Mouse (Mus musculus) adrenal gland, postnatal 25 days (tissue): Measurements from ENCODE around the gene Myrf. TPM values are rescaled to one million over a fixed set of nuclear protein-coding genes. Genes with fewer than 3 reads are reported as not detected.

Experiments
- DNase-seq: peaks from one replicate; pipeline ENCODE4 v3.0.0; 2021; ENCODE audit warnings: mixed read lengths
- long read RNA-seq: library from polyadenylated mRNA; stranded (forward); transcript quantifications from one replicate; pipeline ENCODE4 v2.0.0, GENCODE M21; 2021
- total RNA-seq: library from RNA; stranded (reverse); gene quantifications from 2 replicates; pipeline ENCODE4 v1.2.3, GENCODE M21; 2021

Myrf gene
- total RNA-seq, result 0.67 and 1.4 TPM in 2 replicates
- long read RNA-seq, partial matches to known transcripts, result 1 of 2 reads
- long read RNA-seq, other reads (novel, unspliced or antisense), result 1 of 2 reads

DNA sequence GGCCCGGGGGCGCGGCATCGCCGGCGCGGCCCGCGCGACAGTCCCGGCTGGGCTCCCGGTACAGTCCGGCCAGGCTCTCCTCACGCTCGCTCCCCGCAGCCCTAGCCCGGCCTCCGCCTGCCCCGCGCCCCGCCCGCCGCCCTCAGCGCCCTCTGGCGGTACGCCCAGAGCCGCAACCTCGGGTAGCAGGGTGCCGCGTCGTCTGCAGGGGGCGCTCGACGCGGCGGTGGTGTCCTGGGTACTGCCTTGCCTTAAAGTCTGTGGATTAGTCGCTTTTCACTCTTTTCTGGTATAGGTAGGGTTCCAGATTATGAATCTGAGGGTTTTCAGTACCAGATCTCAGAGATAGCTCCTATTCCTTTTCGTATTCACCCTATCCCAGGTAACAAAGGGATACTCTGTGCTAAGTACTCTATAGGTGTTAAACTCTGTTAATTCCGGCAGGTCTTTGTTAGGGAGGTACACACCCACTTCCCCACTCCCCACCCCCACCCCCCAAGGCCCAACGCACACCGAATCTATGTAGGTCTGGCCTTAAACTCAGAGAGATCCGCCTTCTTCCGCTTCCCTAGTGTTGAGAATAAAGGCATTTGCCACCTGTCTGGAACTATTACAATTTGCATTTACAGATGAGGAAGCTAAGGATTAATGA lies at the start of gene Myrf:
Gene Myrf (minus strand): TSS at position 95 of the 652 bp plus-strand sequence.
- peak; percentile 87 for DNase-seq

DNA sequence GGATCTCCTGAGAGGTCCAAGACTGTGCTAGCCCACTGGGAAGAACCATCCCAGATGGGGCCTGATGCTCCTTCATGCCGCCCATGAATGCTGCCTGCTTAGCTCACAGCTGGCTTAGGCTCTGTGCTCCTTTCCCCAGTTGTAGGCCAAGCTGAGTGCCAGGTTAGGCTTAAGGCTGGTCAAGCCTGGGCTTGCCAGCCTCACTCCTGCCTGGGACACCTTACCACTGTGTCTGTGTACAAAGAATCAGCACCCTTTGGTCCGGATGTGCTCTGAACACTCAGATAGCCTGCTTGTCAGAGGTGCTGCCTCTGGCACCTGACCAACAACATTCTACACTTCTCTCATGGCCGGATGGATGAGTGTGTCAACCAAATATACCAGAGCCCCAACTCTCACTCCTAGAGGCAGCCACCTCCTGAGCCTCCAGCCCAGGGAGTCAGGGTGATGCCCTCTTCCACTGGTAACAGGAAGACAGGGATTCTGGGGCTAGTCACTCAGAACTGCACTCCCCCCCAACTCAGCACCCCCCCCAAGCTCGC lies 49.1 kb upstream of the Myrf start:
- no peak for DNase-seq

DNA sequence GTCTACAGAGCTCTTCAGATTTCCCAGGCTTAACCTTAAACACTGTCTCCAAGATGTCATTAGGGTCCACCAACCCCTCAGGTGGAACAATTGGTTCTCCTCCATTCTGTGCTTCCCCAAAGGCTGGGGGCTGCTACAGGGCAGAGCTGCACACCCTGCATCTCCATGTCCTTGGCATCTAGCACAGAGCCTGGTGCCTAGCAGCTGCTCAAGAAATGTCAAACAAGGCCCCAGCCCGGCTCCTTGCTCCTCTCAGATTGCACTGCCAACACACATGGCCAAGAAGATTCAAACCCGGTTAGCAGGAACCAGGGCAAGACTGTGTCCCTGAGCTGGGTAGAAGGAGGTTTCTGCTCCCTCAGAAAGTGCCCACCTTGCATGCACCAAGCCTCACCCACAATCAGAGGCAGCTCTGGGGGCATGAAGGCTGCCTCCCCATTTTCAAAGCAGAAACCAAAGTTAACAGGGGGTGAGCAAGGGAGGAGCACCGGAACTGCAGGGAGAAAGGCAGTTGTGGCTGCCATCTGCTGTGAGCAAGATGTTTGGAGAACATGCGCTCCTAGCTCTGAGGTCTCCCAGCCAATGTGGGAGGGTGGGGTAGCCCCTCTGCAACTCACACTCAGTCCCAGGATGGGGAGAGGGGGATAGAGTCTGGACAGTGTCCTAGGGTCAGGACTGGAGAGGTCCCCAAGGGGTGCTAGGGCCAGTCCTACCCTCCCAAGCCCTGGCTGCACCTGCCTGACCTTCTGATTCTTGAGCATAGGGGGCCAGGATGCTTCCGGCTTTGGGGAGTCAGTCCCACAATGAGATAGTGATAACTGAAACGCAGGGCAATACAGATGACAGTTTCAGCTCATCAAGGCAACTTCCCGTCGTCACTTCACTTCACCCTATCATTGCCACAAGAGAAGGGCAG lies 47.8 kb upstream of the Myrf start:
- no peak for DNase-seq

DNA sequence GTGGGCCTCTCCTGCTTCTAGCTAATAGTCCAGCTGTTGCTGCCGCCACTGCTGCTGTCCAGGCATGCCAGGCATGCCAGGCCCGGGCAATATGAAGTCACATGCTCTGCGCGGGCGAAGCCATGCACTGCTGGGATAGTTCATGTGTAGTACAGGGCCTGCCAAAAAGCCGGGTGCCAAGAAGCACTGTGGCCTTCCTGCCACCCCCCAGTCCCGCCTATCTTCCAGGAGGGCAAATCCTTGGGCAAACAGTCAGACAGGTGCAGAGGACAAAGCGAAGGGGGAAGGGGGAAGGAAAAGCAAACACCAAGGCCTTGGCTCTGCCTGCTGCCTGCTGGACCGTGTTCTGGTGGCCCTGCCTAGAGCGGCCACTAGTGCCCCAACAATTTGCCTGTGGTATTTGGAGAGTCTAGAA lies 45.9 kb upstream of the Myrf start:
- no peak for DNase-seq

DNA sequence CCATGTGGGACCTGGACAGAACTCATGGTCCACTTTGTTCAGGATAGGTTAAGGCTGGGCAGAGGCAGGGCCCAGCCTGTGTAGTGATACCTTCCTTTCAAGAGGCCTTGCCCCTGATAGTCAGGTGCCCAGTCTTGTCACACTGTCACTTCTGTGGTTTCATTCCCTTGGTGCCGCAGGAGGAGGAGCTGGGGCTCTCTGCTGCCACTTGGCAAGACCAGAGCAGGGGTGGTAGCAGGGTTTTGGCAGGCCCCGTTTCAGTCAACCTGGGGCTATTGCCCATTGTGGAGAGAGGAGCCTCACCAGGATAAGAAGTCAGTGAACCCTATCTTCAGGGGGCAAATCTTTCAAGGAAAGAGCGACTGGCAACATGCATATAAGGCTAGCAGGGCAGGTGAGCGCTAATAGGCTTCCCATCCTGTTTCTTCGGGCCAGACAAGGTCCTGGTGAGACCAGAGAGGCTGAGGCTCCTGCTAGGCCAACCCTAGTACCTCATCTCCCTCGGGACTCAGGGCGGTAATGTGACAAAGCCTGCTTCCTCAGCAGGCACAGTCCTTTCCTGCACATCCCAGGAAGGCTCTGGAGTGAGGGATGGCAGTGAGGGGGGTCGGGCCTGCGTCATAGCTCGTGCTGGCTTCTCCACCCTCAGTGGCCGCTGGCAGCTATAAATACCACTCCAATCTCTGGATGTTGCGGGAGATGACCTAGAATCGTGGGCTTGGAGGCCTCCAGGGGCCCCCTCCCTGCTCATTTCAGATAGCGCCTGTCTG lies 40.4 kb upstream of the Myrf start:
- no peak for DNase-seq

DNA sequence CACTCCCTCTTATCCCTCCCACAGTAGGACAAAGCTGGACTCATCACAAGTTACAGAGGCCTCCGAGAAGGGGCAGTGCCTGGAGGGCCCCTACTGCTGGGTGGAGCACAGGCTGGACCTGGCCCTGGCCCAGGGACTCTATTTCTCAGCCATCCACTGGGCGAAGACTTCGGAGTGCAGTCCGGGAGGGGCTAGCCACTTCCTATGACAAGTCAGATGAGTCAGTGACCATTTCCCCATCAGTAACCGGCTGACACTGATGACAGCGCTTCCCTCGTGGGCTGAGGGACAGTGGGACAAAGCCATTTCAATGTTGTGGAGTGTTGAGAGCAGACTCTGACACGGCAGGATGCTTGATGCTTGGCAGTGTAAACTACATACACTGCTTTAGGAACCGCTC lies 39.1 kb upstream of the Myrf start:
- no peak for DNase-seq

DNA sequence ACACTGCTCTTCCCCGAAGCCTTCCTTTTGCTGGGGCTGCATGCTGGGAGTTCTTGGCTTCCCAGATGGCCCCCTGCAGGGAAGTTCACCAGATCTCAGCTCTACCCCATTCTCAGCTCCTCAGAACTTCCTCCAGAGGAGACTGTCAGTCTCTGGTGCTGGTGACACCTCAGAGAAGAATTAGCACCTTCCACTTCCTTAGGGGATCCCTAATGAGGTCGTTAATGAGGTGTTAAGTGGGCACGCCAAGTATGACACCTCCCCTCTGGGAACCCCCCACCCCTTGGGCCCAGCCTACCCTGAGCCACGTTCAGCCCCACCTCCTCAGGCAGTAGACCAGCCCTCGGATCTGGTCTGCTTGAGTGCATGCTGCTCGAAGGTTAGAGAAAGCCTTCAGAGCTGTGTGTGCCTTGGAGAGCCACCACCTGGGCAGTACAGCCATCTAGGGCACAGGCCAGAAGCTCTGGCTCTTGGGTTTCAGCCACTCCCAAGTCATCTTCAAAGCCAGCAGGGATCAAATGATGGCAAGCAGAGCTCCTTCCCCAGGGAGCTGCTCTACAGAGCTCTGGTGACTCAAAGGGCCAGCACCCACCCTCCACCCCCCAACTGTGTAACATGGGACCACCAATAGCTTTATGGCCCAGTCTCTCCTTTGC lies 38.2 kb upstream of the Myrf start:
- no peak for DNase-seq

DNA sequence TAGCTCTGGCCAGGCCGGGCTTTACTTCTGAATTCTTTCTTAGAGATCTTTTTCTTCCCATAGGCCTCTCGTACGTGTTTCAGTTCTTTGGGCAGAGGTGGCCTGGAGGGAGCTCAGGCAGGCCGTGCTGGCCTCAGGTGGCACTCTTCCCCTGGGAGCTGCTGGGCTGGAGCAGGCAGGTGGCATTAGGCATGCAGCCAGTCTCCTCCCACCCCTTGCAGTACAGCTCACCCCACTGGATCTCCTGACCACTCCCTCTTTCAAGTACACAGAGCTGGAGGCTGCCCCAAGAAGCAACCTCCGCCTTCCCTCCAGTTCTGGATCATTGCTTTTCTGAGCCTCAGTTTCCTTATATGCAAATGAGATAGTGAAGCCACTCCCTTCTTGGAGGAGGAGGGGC lies 37.2 kb upstream of the Myrf start:
- DNase-seq, result peak; percentile 28

DNA sequence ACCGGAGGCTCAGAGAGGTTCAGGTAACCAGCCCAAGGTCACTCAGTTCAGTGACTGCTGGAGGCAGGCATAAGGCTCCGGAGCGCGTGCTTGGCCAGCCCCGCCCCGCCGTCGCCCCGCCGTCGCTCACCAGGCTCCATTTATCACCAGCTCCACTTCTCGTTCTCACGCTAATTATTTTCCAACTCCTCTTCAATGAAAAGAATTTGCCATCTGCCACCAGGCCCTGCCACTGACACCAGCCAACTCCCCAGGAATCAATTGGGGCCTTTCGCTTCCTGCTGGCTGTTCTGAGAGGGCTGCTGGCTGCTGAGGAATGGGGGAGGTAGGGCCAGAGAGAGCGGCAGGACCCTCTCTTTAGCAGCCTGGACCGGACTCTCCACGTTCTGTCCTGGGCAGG lies 36.8 kb upstream of the Myrf start:
- no peak for DNase-seq

DNA sequence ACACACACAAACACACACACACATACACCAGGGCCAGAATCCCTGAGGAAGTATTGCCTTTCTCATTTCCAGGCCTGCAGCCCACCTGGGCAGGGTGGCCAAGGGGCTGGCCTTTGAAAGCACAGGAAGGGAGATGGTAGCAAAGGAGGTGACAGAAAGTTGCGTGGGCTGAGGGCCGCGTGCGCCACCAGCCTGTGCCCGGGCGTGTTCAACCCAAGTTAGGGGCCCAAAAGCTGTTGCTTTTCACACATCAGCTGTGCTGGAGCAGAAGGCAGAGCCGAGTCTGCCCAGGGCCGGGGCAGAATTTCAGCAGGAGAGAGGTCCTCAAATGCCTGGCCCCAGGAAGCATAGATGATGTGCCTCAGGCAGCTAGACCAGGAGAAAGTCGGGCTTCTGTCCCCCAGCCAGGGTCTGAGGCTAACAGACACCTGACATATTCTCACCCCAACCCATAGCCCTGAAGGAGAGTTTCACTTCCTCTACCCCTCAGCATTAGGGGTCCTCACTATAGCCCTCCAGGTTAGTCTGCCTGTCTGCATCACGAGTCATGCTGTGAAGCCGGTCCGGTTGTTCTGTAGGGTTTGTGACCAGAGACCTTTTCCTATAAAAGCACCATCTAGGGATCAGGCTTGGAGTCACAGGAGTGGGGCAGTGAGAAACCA lies 36.1 kb upstream of the Myrf start:
- DNase-seq, result no peak

DNA sequence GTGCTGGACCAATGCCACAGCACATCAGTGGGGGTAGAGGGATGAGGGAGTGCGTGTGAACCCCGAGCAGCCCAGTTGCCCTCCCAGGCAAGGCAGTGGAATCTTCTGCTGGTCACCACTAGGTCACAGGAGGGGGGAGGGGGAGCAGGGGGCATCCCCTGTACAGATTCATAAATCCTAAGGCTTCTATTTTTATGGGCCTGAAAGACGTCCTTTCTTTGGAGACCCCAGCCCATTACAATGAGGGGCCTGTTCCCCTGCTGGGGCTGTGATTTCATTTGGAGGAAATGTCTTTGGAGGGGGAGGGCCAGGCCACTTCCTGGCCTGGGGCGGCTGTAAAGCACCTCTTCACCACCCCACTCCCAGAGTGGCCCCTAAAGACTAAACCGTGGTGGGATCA lies 33.5 kb upstream of the Myrf start:
- DNase-seq, result no peak

DNA sequence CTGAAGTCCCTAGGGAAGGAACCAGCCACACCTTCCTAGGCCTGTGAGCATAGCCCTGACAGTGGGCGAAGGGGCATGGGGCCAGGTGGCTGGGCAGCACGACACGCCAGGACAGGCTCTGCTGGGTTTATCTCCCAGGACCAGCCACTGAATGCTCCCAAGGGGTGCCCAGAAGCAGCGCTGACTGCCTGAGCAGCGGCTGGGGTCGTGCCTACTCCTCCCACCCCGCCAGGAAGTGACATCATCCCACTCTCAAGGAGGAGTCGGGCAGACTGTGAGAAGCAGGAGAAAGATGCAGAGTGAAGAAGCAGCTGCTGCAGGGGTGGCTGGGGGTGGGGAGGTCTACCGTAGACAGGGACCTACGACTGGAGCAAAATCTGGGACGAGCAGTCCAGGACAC lies 32.2 kb upstream of the Myrf start:
- no peak for DNase-seq

DNA sequence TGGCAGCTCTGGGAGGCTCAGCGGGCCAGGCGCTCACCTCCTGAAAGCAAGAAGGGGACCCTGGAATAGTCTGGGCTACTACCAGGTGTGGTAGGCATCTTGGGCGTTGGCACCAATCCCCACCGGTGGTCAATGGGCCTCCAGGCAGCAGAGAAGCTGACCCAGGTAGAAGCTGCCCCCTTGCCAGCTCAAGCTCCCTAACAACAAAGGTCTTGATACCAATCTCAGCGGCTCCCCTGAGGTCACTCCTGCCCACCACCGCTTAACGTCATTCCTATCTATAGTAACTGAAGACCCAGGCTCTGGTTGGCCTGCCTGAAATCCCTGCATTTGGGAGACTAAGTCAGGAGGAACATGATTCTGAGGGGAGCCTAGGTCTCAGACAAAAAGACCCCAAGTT lies 31.0 kb upstream of the Myrf start:
- no peak for DNase-seq

DNA sequence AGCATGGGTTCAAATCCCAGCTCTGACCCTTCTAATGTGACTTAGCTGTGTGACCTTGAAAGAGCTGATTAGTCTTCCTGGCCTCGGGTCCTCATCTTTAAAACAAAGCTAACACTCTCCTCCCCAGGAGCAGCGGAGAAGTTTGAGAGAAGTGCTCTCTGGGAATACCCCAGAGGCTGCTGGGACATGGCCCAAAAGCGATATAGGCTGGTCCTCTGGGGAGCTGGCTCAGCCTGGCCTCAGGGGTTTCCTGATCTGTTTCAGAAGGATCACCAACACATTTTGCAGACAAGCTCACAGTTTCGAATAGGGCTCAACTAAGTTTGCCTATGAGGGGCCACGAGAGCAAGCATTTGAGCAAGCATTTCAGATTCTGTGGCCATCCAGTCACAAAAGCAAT lies 29.8 kb upstream of the Myrf start:
- no peak for DNase-seq

DNA sequence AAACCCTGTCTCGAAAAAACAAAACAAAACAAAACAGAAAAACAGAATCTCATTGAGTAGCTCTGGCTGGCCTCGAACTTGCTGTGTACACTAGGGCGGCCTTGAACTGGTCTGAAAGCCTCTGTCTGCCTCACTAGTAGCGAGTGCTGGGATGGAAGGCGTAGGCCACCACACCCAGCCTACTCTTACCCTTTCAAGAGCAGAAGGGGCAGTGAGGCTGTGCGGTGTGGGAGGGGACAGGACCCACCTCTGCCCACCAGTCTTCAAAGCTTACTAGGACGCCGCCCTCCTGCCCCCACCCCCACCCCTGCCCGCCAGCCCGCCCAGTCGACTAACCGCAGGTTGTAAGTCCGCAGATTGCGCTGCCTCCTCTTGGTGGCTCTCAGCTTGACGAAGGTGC lies 28.3 kb upstream of the Myrf start:
- no peak for DNase-seq

DNA sequence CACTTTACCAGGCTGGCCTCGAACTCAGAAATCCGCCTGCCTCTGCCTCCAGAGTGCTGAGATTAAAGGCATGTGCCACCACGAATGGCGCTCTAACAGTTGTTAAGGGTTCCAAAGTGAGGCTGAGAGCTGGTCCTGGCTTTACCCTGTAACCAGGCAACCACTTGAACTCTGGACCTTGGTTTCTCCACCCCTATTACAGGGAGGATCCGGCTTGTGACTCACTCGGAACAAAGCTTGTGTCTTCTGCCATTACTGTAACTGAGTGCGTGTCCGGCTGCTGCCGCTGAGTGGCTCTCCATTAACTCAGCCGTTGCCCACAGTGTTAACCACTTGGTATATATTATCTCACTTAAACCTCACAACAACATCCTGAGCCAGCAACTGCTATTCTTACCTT lies 27.4 kb upstream of the Myrf start:
- DNase-seq, result no peak

DNA sequence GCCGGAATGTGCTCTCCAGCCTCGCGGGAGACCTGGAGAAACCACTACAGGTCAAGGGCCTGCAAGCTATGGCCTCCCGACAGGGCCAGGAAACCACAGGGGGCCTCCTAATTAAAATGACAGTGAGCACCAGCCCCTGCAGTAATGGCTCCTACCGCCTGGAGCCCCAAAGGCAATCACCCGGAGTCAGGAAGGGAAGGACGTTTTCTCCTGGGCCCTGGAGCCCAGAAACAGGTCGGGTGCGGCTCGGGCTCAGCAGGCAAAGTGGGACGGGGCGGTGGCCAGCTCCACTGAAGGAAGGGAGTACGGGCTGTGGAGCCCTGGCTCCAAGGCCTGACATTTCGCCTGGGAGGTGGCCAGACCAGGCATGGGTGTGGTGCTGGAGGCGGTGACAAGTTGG lies 26.5 kb upstream of the Myrf start:
- DNase-seq, result no peak

DNA sequence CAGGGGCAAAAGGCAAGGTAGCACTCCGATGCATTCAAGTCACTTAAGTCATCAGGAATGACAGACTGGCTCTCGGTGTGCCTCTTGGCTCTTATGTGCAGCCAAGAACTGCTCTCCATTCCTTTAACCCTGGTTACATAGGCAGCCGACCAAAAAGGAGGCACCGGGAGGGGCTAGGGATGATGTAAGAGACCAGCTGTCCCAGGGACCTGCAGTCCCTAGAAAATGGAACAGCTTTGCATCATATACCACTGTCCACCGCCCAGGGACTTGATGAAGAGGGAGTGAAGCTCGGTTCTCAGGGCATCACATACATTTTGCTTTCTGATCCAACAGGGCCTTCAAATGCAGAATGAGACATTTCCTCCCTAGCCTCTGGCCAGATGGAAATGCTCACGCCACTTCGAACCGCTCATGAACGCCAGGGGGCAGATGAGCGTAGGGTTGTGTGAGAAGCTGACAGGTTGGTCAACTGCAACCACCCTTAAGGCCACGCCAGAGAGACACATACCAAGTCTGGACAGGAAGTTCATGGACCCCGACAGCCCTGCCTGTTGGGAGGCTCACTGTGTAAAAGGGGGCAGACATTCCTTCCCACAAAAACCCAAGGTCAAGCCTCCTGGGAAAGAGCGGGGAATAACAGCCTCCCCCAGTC lies 25.8 kb upstream of the Myrf start:
- peak; percentile 80 for DNase-seq

DNA sequence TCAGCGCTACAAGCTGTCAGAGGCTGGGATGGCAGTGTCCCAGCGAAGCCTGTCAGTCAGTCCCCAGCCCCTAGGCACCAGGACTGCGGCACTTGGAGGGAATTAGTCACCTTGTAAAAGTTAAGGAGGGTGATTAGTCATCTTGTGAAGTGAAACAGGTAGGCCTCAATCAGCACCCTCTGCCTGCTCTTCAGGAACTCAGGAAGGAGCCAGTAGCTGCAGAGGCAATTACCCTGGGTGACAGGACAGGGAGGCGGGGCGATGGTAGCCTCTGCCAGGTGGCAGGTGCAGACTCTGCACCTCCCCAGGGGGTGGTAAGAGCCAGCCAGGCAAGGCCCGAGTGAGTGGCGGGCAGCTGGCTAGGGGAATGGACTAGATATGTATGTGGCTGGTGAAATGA lies 20.8 kb upstream of the Myrf start:
- no peak for DNase-seq

DNA sequence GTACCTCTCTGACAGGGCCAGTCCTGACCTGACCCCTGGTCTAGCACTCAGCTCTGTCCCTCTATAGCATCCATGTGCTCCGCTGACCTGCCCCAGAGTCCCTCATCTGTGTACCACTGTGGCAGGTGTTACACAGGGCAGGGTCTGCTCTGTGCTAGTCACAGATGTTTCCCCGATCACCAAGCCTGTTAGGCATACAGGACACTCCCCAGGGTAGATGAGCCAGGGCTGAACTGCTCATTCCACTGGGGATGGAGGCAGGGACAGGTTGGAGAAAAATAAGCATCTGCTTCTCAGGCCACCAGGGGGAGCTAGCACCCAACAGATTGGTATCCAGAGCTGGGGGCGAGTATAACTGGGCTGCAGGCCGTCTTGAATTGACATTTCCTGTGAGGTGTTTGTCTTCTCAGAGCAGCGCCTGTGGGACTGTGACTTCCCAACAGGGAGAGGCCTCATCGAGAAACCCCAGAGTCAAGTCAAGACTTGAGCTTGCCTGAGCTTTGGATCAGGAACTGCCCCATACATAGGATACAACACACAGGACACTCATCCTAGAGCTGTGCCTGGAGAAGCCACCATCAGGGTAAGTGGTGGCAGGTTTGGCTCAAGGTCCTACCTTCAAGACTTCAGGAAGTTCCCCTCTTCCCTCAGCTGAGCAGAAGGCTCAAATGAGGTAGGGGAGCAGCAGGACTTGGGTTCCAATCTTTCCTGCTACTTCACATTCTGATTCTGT lies 17.9 kb upstream of the Myrf start:
- DNase-seq, result peak; percentile 81
